Mouse (Mus musculus): ENCODE results near the gene Art3. TPM values are rescaled to one million over a fixed set of nuclear protein-coding genes. Genes with fewer than 3 reads are reported as not detected.

Art3 gene
- polyA plus RNA-seq, 1 experiment from 2014 or later, result 0.78 TPM

DNA sequence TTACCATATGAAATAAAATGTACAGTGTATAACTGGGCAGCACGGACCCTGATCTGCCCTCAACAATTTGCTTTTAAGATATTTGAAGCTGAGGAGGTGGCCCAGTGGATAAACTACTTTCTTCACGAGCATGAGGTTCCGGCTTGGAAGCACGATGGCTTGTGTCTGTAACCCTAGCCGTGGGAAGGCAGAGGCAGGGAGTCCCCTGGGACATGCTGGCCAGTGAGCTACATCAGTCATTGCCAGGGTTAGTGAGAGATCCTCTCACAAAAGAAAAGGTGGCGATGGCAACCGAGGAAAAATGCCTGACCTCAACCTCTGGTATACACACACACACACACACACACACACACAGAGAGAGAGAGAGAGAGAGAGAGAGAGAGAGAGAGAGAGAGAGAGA is 52.1 kb downstream of the Art3 start:
- no peaks in the 10 kb centered on the region for H3K27me3 ChIP-seq (ENCODE audit: control insufficient read depth, insufficient read depth, low read length)
- H3K4me3 ChIP-seq (ENCODE audit: low read depth, low read length), result no peak overlapping the region
- DNase-seq (ENCODE audit: low spot score, missing footprints), result peak; percentile 88
- H3K4me1 ChIP-seq (ENCODE audit: control insufficient read depth, insufficient read depth, low read length), result no peaks in the 10 kb centered on the region
- no peaks in the 10 kb centered on the region for H3K9me3 ChIP-seq (ENCODE audit: control insufficient read depth, low read length)
- no peak overlapping the region for H3K9ac ChIP-seq (ENCODE audit: low read length)
- WGBS, result 65% methylated on average over 7 of the region's 7 CpGs
- H3K36me3 ChIP-seq (ENCODE audit: control insufficient read depth, insufficient read depth, low read length), result no peaks in the 10 kb centered on the region
- H3K4me2 ChIP-seq, result no peak overlapping the region
- ATAC-seq (ENCODE audit: low FRiP score), result peak; percentile 38; the same call in 1 of the 2 replicates
- H3K27ac ChIP-seq (ENCODE audit: low read depth, low read length), result no peak overlapping the region

- H3K4me2 ChIP-seq, result no peak overlapping the region
- peak; percentile 88 for DNase-seq (ENCODE audit: low spot score, missing footprints)
- no peak overlapping the region for H3K4me3 ChIP-seq (ENCODE audit: low read depth, low read length)
- H3K27me3 ChIP-seq (ENCODE audit: control insufficient read depth, insufficient read depth, low read length), result no peaks in the 10 kb centered on the region
- WGBS, result 43% methylated on average over 7 of the region's 7 CpGs
- H3K36me3 ChIP-seq (ENCODE audit: control insufficient read depth, insufficient read depth, low read length), result no peaks in the 10 kb centered on the region
- H3K27ac ChIP-seq (ENCODE audit: low read depth, low read length), result no peak overlapping the region
- H3K9me3 ChIP-seq (ENCODE audit: control insufficient read depth, low read length), result no peaks in the 10 kb centered on the region
- ATAC-seq (ENCODE audit: low FRiP score), result no peak
- no peaks in the 10 kb centered on the region for H3K4me1 ChIP-seq (ENCODE audit: control insufficient read depth, insufficient read depth, low read length)
- no peak overlapping the region for H3K9ac ChIP-seq (ENCODE audit: low read length)
Observed at GRCm38 (mm10) chr5:92384855-92385254, 53.2 kb downstream of the Art3 start.

DNA sequence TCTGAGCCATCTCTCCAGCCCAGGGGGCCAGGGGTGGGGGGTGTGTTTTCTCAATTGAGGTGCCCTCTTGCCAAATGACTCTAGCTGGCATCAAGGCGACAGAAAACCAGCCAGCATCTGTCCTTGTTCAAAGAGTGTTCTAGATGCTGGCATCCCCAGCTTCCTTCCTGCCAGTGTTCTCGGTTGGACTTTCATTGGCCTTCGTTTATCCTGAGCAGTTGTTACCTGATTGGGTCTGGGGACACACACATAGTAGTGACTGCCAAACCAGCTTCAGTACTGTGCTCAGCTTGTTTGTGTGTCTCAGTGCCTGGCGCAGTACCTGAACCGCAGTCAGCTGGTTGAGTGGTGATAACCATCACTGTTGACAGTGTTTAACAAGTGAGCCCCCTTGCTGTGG is 54.5 kb downstream of the Art3 start:
- Histone ChIP-seq H3K36me3 (ENCODE audit: control insufficient read depth, insufficient read depth, low read length) (no peaks in the 10 kb centered on the region), H3K9me3 (ENCODE audit: control insufficient read depth, low read length) (no peaks in the 10 kb centered on the region), H3K4me2 (no peak overlapping the region), H3K27me3 (ENCODE audit: control insufficient read depth, insufficient read depth, low read length) (peaks cover 2% of the 10 kb centered on the region; the same call in 1 of the 2 replicates), H3K9ac (ENCODE audit: low read length) (no peak overlapping the region), H3K4me1 (ENCODE audit: control insufficient read depth, insufficient read depth, low read length) (no peaks in the 10 kb centered on the region), H3K27ac (ENCODE audit: low read depth, low read length) (no peak overlapping the region), H3K4me3 (ENCODE audit: low read depth, low read length) (no peak overlapping the region)
- 88% methylated on average over 5 of the region's 5 CpGs for WGBS
- no peak for ATAC-seq (ENCODE audit: low FRiP score)
- DNase-seq (ENCODE audit: low spot score, missing footprints), result peak; percentile 44

- 63% methylated on average over 6 of the region's 6 CpGs for WGBS
- no peak overlapping the region for H3K4me3 ChIP-seq (ENCODE audit: low read depth, low read length)
- ATAC-seq (ENCODE audit: low FRiP score) (no peak), DNase-seq (ENCODE audit: low spot score, missing footprints) (peak; percentile 75)
- H3K9me3 ChIP-seq (ENCODE audit: control insufficient read depth, low read length), result no peaks in the 10 kb centered on the region
- H3K27me3 ChIP-seq (ENCODE audit: control insufficient read depth, insufficient read depth, low read length), result peaks cover 3% of the 10 kb centered on the region
- no peak overlapping the region for H3K27ac ChIP-seq (ENCODE audit: low read depth, low read length)
- H3K36me3 ChIP-seq (ENCODE audit: control insufficient read depth, insufficient read depth, low read length), result no peaks in the 10 kb centered on the region
- no peaks in the 10 kb centered on the region for H3K4me1 ChIP-seq (ENCODE audit: control insufficient read depth, insufficient read depth, low read length)
- H3K4me2 ChIP-seq, result no peak overlapping the region
- H3K9ac ChIP-seq (ENCODE audit: low read length), result no peak overlapping the region
Observed at GRCm38 (mm10) chr5:92386643-92387042, 55.0 kb downstream of the Art3 start.

DNA sequence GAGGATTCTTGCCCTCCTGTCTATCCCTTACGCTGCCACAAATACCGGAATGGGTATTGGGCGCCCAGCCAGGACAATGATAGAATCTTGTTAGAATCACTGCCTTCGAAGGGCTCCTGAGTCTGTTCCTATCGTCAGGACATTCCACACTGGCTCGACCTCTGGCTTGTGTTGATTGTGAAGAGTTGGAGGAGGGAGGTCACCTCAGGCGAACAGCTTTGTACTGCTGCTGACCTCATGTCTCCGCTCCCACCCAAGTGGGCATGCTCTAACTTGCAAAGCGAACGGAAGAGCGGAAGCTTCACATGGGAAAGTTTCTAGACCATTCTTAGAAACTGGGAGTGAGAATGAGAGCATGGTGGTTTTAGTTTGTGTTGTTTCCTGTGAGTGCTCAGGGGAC is 55.8 kb downstream of the Art3 start:
- Histone ChIP-seq H3K9me3 (ENCODE audit: control insufficient read depth, low read length) (no peaks in the 10 kb centered on the region), H3K36me3 (ENCODE audit: control insufficient read depth, insufficient read depth, low read length) (no peaks in the 10 kb centered on the region), H3K4me1 (ENCODE audit: control insufficient read depth, insufficient read depth, low read length) (no peaks in the 10 kb centered on the region), H3K27me3 (ENCODE audit: control insufficient read depth, insufficient read depth, low read length) (peaks cover 5% of the 10 kb centered on the region), H3K4me3 (ENCODE audit: low read depth, low read length) (no peak overlapping the region), H3K4me2 (no peak overlapping the region), H3K27ac (ENCODE audit: low read depth, low read length) (no peak overlapping the region), H3K9ac (ENCODE audit: low read length) (no peak overlapping the region)
- DNase-seq (ENCODE audit: low spot score, missing footprints) (peak; percentile 39), ATAC-seq (ENCODE audit: low FRiP score) (no peak)
- 82% methylated on average over 11 of the region's 11 CpGs for WGBS

DNA sequence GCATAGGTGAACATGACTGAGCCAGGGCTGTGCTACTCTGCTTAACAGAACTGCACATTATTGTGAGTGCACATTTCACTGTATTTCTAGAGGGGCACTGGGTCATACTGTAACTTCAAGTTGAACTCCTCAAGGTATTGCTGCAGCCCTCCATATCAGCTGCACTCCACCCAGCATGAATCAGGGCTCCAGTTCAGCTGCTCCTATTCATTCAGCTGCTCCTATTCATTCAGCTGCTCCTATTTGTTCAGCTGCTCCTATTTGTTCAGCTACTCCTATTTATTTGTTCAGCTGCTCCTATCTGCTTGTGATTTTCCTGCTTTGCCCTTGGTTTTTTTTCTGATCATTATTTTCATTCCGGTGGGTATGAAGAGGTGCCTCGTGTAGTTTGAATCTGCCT is 58.4 kb downstream of the Art3 start:
- DNase-seq (ENCODE audit: low spot score, missing footprints) (no peak), ATAC-seq (ENCODE audit: low FRiP score) (no peak)
- H3K4me1 ChIP-seq (ENCODE audit: control insufficient read depth, insufficient read depth, low read length), result no peaks in the 10 kb centered on the region
- no peak overlapping the region for H3K9ac ChIP-seq (ENCODE audit: low read length)
- WGBS, result 71% methylated on average over 2 of the region's 2 CpGs
- no peak overlapping the region for H3K4me2 ChIP-seq
- no peaks in the 10 kb centered on the region for H3K36me3 ChIP-seq (ENCODE audit: control insufficient read depth, insufficient read depth, low read length)
- no peaks in the 10 kb centered on the region for H3K9me3 ChIP-seq (ENCODE audit: control insufficient read depth, low read length)
- H3K27ac ChIP-seq (ENCODE audit: low read depth, low read length), result no peak overlapping the region
- no peak overlapping the region for H3K4me3 ChIP-seq (ENCODE audit: low read depth, low read length)
- H3K27me3 ChIP-seq (ENCODE audit: control insufficient read depth, insufficient read depth, low read length), result peaks cover 13% of the 10 kb centered on the region

- Histone ChIP-seq H3K9ac (ENCODE audit: low read length) (no peak overlapping the region), H3K4me1 (ENCODE audit: control insufficient read depth, insufficient read depth, low read length) (no peaks in the 10 kb centered on the region), H3K27me3 (ENCODE audit: control insufficient read depth, insufficient read depth, low read length) (peaks cover 13% of the 10 kb centered on the region), H3K36me3 (ENCODE audit: control insufficient read depth, insufficient read depth, low read length) (no peaks in the 10 kb centered on the region), H3K9me3 (ENCODE audit: control insufficient read depth, low read length) (no peaks in the 10 kb centered on the region), H3K4me2 (no peak overlapping the region), H3K4me3 (ENCODE audit: low read depth, low read length) (no peak overlapping the region), H3K27ac (ENCODE audit: low read depth, low read length) (no peak overlapping the region)
- 87% methylated on average over 8 of the region's 8 CpGs for WGBS
- DNase-seq (ENCODE audit: low spot score, missing footprints) (no peak), ATAC-seq (ENCODE audit: low FRiP score) (no peak)
Observed at GRCm38 (mm10) chr5:92390615-92391014, 59.0 kb downstream of the Art3 start.

- Histone ChIP-seq H3K36me3 (ENCODE audit: control insufficient read depth, insufficient read depth, low read length) (no peaks in the 10 kb centered on the region), H3K27ac (ENCODE audit: low read depth, low read length) (no peak overlapping the region), H3K4me3 (ENCODE audit: low read depth, low read length) (peak overlapping the region; percentile 17), H3K9ac (ENCODE audit: low read length) (no peak overlapping the region), H3K4me2 (peak overlapping the region; percentile 27), H3K9me3 (ENCODE audit: control insufficient read depth, low read length) (no peaks in the 10 kb centered on the region), H3K4me1 (ENCODE audit: control insufficient read depth, insufficient read depth, low read length) (no peaks in the 10 kb centered on the region), H3K27me3 (ENCODE audit: control insufficient read depth, insufficient read depth, low read length) (peaks cover 13% of the 10 kb centered on the region)
- ATAC-seq (ENCODE audit: low FRiP score), result no peak
- WGBS, result 50% methylated on average over 18 of the region's 18 CpGs
- no peak for DNase-seq (ENCODE audit: low spot score, missing footprints)
Observed at GRCm38 (mm10) chr5:92392542-92392941, 60.9 kb downstream of the Art3 start.

GRCm38 (mm10) chr5:92393863-92394262 is 62.2 kb downstream of the Art3 start:
- H3K27ac ChIP-seq (ENCODE audit: low read depth, low read length), result no peak overlapping the region
- no peak overlapping the region for H3K4me2 ChIP-seq
- peaks cover 13% of the 10 kb centered on the region for H3K27me3 ChIP-seq (ENCODE audit: control insufficient read depth, insufficient read depth, low read length)
- ATAC-seq (ENCODE audit: low FRiP score) (no peak), DNase-seq (ENCODE audit: low spot score, missing footprints) (no peak)
- no peaks in the 10 kb centered on the region for H3K9me3 ChIP-seq (ENCODE audit: control insufficient read depth, low read length)
- H3K36me3 ChIP-seq (ENCODE audit: control insufficient read depth, insufficient read depth, low read length), result no peaks in the 10 kb centered on the region
- H3K4me1 ChIP-seq (ENCODE audit: control insufficient read depth, insufficient read depth, low read length), result no peaks in the 10 kb centered on the region
- no peak overlapping the region for H3K4me3 ChIP-seq (ENCODE audit: low read depth, low read length)
- 81% methylated on average over 10 of the region's 10 CpGs for WGBS
- H3K9ac ChIP-seq (ENCODE audit: low read length), result no peak overlapping the region

DNA sequence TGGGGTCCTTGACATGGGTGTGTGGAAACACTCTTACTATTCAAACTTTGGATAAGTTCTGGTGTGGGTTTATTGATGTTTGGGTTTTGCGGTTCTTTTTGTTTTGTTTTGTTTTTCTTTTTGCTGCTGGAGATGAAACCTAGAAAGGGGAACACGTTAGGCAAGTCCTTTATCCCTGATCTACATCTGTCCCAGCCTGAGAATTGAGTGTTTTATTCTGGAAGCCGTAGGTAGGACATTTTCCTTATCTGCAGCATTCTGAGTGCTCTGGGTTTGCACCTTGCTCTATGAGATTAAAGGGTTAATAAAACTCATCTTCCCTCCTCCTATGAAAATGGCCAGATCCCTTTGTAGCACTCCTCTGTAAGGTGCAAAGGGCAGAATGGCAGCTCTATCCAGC is 64.1 kb downstream of the Art3 start:
- Histone ChIP-seq H3K9me3 (ENCODE audit: control insufficient read depth, low read length) (no peaks in the 10 kb centered on the region), H3K4me1 (ENCODE audit: control insufficient read depth, insufficient read depth, low read length) (no peaks in the 10 kb centered on the region), H3K27ac (ENCODE audit: low read depth, low read length) (no peak overlapping the region), H3K9ac (ENCODE audit: low read length) (no peak overlapping the region), H3K27me3 (ENCODE audit: control insufficient read depth, insufficient read depth, low read length) (peaks cover 11% of the 10 kb centered on the region), H3K36me3 (ENCODE audit: control insufficient read depth, insufficient read depth, low read length) (no peaks in the 10 kb centered on the region), H3K4me3 (ENCODE audit: low read depth, low read length) (no peak overlapping the region), H3K4me2 (no peak overlapping the region)
- 81% methylated on average over 3 of the region's 3 CpGs for WGBS
- ATAC-seq (ENCODE audit: low FRiP score) (no peak), DNase-seq (ENCODE audit: low spot score, missing footprints) (no peak)

All from midbrain, embryonic 11.5 days (tissue).